Mouse (Mus musculus): ENCODE measurements at regions not wholly inside any gene's neighbourhood (a gene's known extent, or its start where the extent isn't known, plus 50 kb on each side); places are given as distances from the start of the nearest gene placed in this dataset.

DNA sequence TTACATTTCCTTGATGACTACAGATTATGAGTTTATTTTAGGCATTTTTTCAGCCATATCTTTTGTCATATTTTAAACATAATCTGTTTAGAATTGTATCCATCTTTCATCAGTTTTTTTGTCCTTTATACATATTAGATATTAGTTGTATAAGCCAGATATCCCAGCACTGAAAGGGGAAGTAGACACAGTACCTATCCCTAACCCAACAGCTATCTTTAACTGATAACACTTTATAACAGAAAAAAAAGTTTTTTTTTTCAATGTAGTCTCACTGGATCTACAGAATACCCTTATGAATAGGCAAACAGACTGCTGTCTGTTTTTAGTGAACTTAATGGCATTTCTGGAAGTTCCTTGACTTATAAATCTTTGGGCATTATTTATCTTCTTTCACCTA, 1152.1 kb upstream of the Fam98a start:
- Histone ChIP-seq H3K4me1 (ENCODE audit: insufficient read depth, low read depth, low read length) (no peaks in the 10 kb centered on the region), H3K27ac (ENCODE audit: low read length) (no peak overlapping the region), H3K4me2 (replicated peaks; ENCODE audit: low read depth, low read length) (no peak overlapping the region), H3K4me3 (ENCODE audit: low read depth, low read length) (no peak overlapping the region), H3K27me3 (replicated peaks; ENCODE audit: insufficient read depth, low read length) (no peaks in the 10 kb centered on the region), H3K9ac (replicated peaks; ENCODE audit: low read depth) (no peak overlapping the region), H3K36me3 (ENCODE audit: insufficient read depth, low read length) (no peaks in the 10 kb centered on the region), H3K9me3 (ENCODE audit: low read length) (no peaks in the 10 kb centered on the region)
- ATAC-seq: no peak
- TF ChIP-seq EP300 (IDR thresholded peaks at IDR 0.05): no peak
- no peak for TF ChIP-seq CTCF (IDR thresholded peaks at IDR 0.05)
- DNase-seq (ENCODE audit: low spot score): no peak

DNA sequence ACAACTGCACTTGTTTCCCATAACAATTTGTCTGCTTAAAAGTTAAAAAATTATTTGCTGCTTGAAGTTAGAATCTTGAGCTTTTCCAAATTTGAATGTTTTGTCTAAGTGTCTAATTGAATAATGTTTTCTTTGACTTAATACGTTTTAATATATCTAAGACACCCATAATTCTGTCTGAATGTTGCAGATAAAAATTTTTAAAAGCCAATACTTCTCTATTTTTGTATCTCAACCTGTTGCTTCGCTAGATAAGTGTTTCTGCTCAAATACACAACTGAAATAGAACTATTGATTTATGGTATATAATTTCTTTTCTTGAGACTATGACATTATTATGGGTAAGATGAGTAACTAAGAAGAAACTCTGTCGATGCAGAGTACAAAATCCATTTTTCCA, 1144.5 kb upstream of the Fam98a start:
- no peak overlapping the region for H3K27ac ChIP-seq (ENCODE audit: low read length)
- 52% methylated on average over 3 of the region's 3 CpGs for WGBS
- H3K4me1 ChIP-seq (ENCODE audit: insufficient read depth, low read depth, low read length): no peaks in the 10 kb centered on the region
- ATAC-seq (no peak), DNase-seq (ENCODE audit: low spot score) (no peak)
- H3K4me2 ChIP-seq (replicated peaks; ENCODE audit: low read depth, low read length): no peak overlapping the region
- H3K4me3 ChIP-seq (ENCODE audit: low read depth, low read length): no peak overlapping the region
- no peaks in the 10 kb centered on the region for H3K27me3 ChIP-seq (replicated peaks; ENCODE audit: insufficient read depth, low read length)
- H3K9ac ChIP-seq (replicated peaks; ENCODE audit: low read depth): no peak overlapping the region
- TF ChIP-seq EP300 (IDR thresholded peaks at IDR 0.05) (no peak), CTCF (IDR thresholded peaks at IDR 0.05) (no peak)
- no peaks in the 10 kb centered on the region for H3K36me3 ChIP-seq (ENCODE audit: insufficient read depth, low read length)
- H3K9me3 ChIP-seq (ENCODE audit: low read length): no peaks in the 10 kb centered on the region

DNA sequence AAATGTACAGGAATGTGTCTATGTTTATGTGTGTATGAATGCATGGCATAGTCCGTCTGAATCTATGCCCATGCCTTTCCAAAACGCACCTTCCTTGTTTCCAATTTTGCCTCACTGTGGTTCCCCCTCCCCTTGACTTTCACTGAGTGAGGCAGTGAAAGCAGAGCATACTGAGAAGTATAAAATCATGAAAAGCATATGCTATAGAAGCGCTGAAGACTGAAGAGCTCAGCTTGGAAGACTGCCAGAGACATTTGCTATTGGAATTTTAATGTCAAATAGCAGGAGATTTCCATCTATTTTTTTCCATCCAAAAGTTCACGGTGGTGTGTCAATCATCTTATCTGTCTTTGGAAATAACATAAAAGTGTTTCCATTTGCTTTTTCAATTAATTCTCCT, 1106.3 kb upstream of the Fam98a start:
- Histone ChIP-seq H3K4me2 (replicated peaks; ENCODE audit: low read depth, low read length) (no peak overlapping the region), H3K27me3 (replicated peaks; ENCODE audit: insufficient read depth, low read length) (no peaks in the 10 kb centered on the region), H3K9me3 (ENCODE audit: low read length) (no peaks in the 10 kb centered on the region), H3K36me3 (ENCODE audit: insufficient read depth, low read length) (no peaks in the 10 kb centered on the region), H3K4me3 (ENCODE audit: low read depth, low read length) (no peak overlapping the region), H3K4me1 (ENCODE audit: insufficient read depth, low read depth, low read length) (no peaks in the 10 kb centered on the region), H3K9ac (replicated peaks; ENCODE audit: low read depth) (no peak overlapping the region), H3K27ac (ENCODE audit: low read length) (no peak overlapping the region)
- no peak for TF ChIP-seq CTCF (IDR thresholded peaks at IDR 0.05)
- TF ChIP-seq EP300 (IDR thresholded peaks at IDR 0.05): no peak
- ATAC-seq (no peak), DNase-seq (ENCODE audit: low spot score) (peak; percentile 6)
- WGBS: 51% methylated on average over 4 of the region's 4 CpGs

DNA sequence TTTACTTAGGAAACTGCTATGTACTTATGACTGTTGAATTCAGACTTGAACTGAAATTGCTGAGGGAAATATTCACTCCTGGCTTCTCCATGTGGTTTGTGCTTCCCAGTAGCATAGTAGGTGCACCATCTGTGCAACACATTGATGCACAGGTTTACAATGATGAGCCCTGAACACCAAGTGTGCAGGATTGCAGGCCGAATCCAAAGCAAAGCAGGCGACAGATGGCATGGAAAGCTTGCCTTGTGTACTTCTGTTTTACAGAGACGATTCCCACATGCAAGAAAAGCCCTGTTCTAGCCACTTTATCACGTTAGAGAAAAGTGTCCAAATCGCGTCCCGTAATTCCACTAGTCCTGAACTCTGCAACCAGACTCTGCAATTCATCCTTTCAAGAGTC, 1074.2 kb upstream of the Fam98a start:
- TF ChIP-seq CTCF (IDR thresholded peaks at IDR 0.05) (no peak), EP300 (IDR thresholded peaks at IDR 0.05) (no peak)
- no peaks in the 10 kb centered on the region for H3K4me1 ChIP-seq (ENCODE audit: insufficient read depth, low read depth, low read length)
- no peaks in the 10 kb centered on the region for H3K9me3 ChIP-seq (ENCODE audit: low read length)
- 82% methylated on average over 7 of the region's 7 CpGs for WGBS
- no peaks in the 10 kb centered on the region for H3K36me3 ChIP-seq (ENCODE audit: insufficient read depth, low read length)
- H3K4me3 ChIP-seq (ENCODE audit: low read depth, low read length): no peak overlapping the region
- ATAC-seq: no peak
- no peak overlapping the region for H3K27ac ChIP-seq (ENCODE audit: low read length)
- DNase-seq (ENCODE audit: low spot score): no peak
- no peaks in the 10 kb centered on the region for H3K27me3 ChIP-seq (replicated peaks; ENCODE audit: insufficient read depth, low read length)
- no peak overlapping the region for H3K4me2 ChIP-seq (replicated peaks; ENCODE audit: low read depth, low read length)
- no peak overlapping the region for H3K9ac ChIP-seq (replicated peaks; ENCODE audit: low read depth)

DNA sequence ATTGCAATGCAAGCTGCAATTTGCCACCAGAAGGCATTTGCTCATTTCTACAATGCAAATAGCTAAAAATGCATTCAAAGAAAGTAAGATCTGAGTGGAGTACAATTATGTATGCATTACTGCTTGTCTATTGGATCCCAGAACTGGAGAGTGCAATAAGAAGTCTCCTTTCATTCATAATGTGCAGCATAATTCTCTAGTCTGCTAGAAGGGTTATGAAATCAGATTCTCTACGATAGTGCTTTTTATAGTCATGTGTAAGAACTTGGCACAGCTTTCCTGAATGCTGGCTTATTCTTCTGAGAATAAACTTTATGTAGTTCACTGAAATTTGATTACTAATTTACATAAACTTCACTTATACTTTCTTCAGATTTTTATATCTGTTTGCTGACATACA, 1053.5 kb upstream of the Fam98a start:
- H3K9me3 ChIP-seq (ENCODE audit: low read length): no peaks in the 10 kb centered on the region
- H3K27me3 ChIP-seq (replicated peaks; ENCODE audit: insufficient read depth, low read length): no peaks in the 10 kb centered on the region
- DNase-seq (ENCODE audit: low spot score): no peak
- no peak overlapping the region for H3K4me3 ChIP-seq (ENCODE audit: low read depth, low read length)
- no peak for ATAC-seq
- WGBS: 44% methylated on average over 1 of the region's 1 CpGs
- no peak overlapping the region for H3K9ac ChIP-seq (replicated peaks; ENCODE audit: low read depth)
- no peaks in the 10 kb centered on the region for H3K36me3 ChIP-seq (ENCODE audit: insufficient read depth, low read length)
- no peaks in the 10 kb centered on the region for H3K4me1 ChIP-seq (ENCODE audit: insufficient read depth, low read depth, low read length)
- H3K4me2 ChIP-seq (replicated peaks; ENCODE audit: low read depth, low read length): no peak overlapping the region
- no peak overlapping the region for H3K27ac ChIP-seq (ENCODE audit: low read length)
- TF ChIP-seq CTCF (IDR thresholded peaks at IDR 0.05) (no peak), EP300 (IDR thresholded peaks at IDR 0.05) (no peak)

GRCm38 (mm10) chr17:76578323-76578722, 1026.6 kb upstream of the Fam98a start:
- Histone ChIP-seq H3K4me1 (ENCODE audit: insufficient read depth, low read depth, low read length) (no peaks in the 10 kb centered on the region), H3K9me3 (ENCODE audit: low read length) (no peaks in the 10 kb centered on the region), H3K27ac (ENCODE audit: low read length) (no peak overlapping the region), H3K27me3 (replicated peaks; ENCODE audit: insufficient read depth, low read length) (no peaks in the 10 kb centered on the region), H3K4me3 (ENCODE audit: low read depth, low read length) (no peak overlapping the region), H3K36me3 (ENCODE audit: insufficient read depth, low read length) (no peaks in the 10 kb centered on the region), H3K9ac (replicated peaks; ENCODE audit: low read depth) (no peak overlapping the region), H3K4me2 (replicated peaks; ENCODE audit: low read depth, low read length) (no peak overlapping the region)
- ATAC-seq (no peak), DNase-seq (ENCODE audit: low spot score) (no peak)
- TF ChIP-seq CTCF (IDR thresholded peaks at IDR 0.05) (no peak), EP300 (IDR thresholded peaks at IDR 0.05) (no peak)

GRCm38 (mm10) chr17:76559725-76560124, 1008.0 kb upstream of the Fam98a start:
- DNase-seq (ENCODE audit: low spot score): no peak
- 55% methylated on average over 1 of the region's 1 CpGs for WGBS
- Histone ChIP-seq H3K9me3 (ENCODE audit: low read length) (no peaks in the 10 kb centered on the region), H3K36me3 (ENCODE audit: insufficient read depth, low read length) (no peaks in the 10 kb centered on the region), H3K4me1 (ENCODE audit: insufficient read depth, low read depth, low read length) (no peaks in the 10 kb centered on the region), H3K4me2 (replicated peaks; ENCODE audit: low read depth, low read length) (no peak overlapping the region), H3K4me3 (ENCODE audit: low read depth, low read length) (no peak overlapping the region), H3K9ac (replicated peaks; ENCODE audit: low read depth) (no peak overlapping the region), H3K27ac (ENCODE audit: low read length) (no peak overlapping the region), H3K27me3 (replicated peaks; ENCODE audit: insufficient read depth, low read length) (no peaks in the 10 kb centered on the region)
- TF ChIP-seq EP300 (IDR thresholded peaks at IDR 0.05): no peak
- no peak for TF ChIP-seq CTCF (IDR thresholded peaks at IDR 0.05)
- ATAC-seq: no peak

All from lung, postnatal 0 days (tissue).